Mouse (Mus musculus) urinary bladder, postnatal 10 days (tissue): Measurements from ENCODE around the gene Ecsit.
"Not testable (repeated sequence)": the region's sequence is repeated elsewhere in the genome, so short reads cannot be mapped to it uniquely, and the experiment has no call there.

Experiments used
- DNase-seq: peaks from one replicate; pipeline ENCODE4 v3.0.0; 2022; ENCODE audit warnings: low spot score

The Ecsit gene

DNA sequence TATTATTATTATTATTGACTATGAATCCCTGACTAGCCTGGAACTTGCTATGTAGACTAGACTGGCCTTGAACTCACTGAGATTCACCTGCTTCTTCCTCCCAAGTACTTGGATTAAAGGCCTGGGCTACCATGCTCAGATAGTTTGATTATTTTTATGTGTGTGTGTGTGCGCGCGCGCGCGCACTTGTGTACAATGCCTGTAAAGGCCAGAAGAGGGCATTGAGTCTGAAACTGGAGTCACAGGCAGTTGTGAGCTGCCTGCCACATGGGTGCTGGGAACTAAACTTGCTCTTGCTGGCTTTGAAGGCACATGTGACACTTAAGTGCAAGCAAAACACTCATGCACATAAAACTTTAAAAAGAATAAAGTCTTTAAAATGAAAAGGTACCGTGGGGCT is 4.0 kb upstream of the Ecsit start:
- DNase-seq: no peak

DNA sequence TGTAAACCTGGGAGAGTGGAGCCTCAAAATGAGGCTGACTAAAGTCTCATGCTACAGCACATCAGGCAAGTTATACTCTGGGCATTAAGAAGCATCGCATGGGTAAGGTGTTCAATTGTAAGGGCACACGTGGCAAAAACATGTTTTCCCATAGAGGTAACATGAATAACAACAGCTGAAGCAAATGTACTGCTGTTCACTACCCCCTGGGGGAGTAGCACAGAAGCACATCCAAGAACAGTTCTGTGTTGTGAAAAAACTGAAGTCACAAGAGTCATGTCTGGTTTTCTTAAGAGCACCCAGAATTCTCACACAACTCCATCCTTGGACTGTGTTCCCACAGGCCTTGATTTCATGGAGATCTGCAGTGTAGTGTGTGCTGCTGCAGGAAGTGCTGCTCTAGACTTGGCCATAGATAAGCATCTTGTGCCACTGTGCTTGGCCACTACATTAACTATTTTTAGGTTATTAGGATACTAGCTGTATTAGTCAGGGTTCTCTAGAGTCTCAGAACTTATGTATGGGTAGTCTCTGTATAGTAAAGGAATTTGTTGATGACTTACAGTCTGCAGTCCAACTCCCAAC is 1.9 kb upstream of the Ecsit start:
- no peak for DNase-seq

DNA sequence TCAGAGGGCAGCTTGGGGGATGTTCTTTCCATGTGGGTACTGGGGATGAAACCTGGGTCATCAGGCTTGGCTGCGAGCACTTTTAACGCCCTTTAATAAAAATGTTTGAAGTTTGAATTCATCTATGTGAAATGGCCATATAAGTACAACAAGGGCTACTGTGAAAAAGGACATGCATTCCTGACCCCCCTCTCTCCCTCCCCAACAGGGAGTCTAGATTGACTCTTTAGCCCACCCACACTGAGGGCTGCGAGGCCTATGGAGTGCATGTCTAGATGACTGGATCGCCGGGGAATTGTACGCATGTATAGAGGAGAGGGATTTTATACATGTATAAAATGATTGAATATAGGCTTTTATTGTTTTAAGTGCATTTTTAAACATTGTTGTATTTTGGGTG is 774 bp upstream of the Ecsit start:
- no peak for DNase-seq

- DNase-seq: no peak
These were observed 594 bp downstream of the Ecsit start for GRCm38 (mm10) chr9:22084667-22085021.

- no peak for DNase-seq
These were observed 9.0 kb downstream of the Ecsit start for GRCm38 (mm10) chr9:22076223-22076622.

- not testable (repeated sequence) for DNase-seq
These were observed 9.5 kb downstream of the Ecsit start for GRCm38 (mm10) chr9:22075778-22076177.

DNA sequence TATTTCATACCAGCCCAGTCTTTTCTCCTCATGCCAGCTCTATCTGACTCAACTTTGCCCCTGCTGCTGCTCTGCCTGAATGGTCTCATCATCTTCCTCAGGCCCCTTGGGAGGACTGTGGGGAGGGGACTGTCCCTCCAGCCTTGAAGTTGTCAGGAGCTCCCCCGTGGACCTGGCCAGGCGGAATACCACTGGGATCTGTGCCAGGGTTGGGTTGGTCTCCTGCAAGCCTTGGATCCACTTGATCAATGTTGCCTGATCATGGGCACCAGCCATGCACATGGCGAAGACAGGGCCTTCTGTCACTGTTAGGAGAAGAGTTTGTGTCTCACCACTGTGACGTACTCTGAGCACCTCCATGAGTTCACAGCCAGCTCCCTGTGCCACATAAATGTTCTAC is 13.0 kb downstream of the Ecsit start:
- DNase-seq: no peak

- DNase-seq: peak; percentile 91
These were observed 14.3 kb downstream of the Ecsit start, which contains the start of the genes Gm49318 and Zfp653 for GRCm38 (mm10) chr9:22070791-22071573. Gene Gm49318 (minus strand): TSS chr9:22071259. Gene Zfp653 (minus strand): TSS chr9:22071376.

- no peak for DNase-seq
These were observed 15.2 kb downstream of the Ecsit start for GRCm38 (mm10) chr9:22069881-22070553.

DNA sequence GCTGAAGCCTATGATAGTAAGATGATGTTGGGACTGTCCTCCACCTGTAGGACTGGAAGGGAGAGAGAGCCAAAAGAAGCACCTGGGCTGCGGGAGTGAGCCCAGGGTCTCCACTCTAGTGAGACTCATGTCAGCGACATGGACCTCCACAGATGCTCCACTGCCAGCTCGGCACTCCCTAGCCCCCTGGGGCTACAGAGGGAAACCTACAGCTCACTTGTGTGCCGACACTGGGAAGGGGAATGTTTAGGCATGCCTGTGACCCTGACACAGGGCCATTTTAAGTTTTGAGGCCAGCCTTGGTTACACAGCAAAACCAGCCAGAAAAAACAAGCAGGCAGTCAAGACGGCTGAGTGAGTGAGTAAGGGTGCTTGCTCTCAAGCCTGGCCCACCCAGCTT is 18.0 kb downstream of the Ecsit start:
- no peak for DNase-seq

GRCm38 (mm10) chr9:22066433-22066832 is 18.8 kb downstream of the Ecsit start:
- no peak for DNase-seq

DNA sequence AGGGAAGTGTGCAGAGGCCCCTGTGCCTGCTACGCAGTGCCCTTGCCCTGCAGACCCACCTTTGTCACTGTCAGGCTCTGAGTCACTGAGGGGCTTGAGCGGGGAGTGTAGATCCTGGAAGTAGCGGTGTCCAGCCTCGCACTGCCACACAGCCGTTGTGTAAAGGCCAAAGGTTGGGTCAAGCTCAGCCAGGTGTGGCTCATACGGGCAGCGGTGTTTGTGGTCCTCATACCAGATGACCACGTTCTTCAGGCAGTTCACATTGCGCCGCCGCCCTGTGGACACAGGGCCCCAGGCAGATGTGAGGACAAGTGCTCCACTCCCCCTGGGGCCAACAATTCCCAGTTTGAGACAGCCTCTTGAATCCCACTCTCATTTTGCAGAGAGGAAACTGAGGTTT is 19.6 kb downstream of the Ecsit start:
- DNase-seq: no peak

GRCm38 (mm10) chr9:22064341-22064740 is 20.9 kb downstream of the Ecsit start:
- DNase-seq: no peak

GRCm38 (mm10) chr9:22061339-22061738 is 23.9 kb downstream of the Ecsit start:
- DNase-seq: no peak

DNA sequence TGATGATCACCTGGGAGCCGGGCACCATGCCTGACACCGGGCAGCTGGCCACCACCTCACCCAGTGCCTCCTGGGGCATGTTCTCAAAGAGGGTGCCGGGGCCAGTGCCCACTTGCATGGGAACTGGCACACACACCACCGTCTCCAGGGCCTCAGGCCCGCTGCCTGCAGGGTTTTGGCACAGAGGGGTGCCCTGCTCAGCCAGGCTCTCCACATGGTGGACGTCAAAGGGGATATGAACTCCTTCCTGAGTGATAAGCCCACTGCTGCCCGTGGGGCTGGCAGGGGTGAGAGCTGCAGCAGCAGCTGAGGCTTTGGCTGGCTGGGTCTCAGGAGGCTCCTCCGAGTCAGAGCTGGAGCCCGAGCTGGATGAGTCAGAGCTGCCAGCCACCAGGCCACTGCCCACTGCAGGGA is 27.2 kb downstream of the Ecsit start:
- DNase-seq: no peak

GRCm38 (mm10) chr9:22057031-22057517 is 28.2 kb downstream of the Ecsit start:
- no peak for DNase-seq

DNA sequence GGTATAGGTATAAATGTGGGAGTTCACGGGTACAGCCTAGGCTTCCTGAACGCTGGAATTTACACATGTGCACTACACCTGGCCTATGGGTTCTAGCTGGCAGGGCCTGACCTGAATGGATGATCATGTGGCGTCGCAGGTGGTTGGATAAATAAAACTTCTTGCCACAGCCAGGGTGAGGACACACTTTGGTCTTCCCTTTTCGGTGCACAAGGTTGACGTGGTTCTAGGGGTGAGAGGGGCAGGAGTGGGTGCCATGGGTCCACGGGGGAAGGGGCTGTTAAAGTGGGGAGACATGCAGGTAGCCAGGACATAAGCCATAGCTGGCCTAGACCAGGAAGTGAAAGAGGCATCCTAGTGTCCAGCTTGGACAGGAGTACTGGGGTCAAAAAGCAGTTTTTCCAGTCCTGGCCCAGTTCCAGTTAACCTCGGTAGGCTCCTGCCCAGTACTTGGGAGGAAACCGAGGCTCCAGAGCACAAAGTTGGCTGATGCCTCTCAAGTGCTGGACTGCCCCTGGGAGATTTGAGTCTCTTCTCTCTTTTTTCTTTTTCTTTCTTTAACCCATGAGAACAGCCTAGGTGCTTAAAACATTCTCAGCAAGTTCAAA is 28.8 kb downstream of the Ecsit start:
- no peak for DNase-seq

DNA sequence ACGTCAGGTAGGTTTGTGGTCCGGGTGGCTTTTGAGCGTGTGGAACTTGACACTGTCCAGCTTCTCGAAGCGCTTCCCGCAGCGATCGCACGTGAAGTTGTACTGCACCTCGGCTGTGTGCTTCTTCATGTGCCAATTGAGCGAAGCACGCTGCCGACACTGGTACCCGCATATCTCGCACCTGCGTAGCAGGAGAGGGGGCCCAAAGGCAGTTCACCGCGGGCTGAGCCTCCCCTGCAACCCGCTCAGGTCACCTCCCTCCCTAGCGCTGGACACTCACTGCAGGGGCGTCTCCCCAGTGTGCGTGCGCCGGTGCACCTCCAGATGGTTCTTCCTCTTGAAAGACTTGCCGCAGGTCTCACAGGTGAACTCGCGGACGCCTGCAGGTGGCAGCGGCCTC is 29.5 kb downstream of the Ecsit start:
- no peak for DNase-seq

GRCm38 (mm10) chr9:22054411-22055076 is 30.7 kb downstream of the Ecsit start:
- DNase-seq: no peak

- no peak for DNase-seq
These were observed 31.6 kb downstream of the Ecsit start for GRCm38 (mm10) chr9:22053657-22054056.

DNA sequence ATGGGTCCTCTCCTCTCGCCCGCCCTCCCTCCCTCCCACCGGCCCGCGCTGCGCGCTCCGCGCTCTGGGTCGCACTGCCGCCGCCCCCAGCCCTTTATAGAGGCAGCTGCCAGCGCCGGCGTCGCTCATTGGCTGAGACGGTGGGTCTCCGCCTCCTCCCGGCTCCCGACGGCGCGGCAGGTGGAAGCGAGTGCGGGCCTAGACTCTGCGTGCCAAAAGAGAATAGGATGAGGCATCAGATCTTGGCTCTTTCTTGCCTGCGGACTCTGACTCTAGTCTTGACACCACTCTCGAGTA is 33.3 kb downstream of the Ecsit start, which contains the start of gene Elavl3:
TSS of gene Elavl3 (minus strand) at position 66 of the 297 bp plus-strand sequence.
- no peak for DNase-seq
